In genomic region chr4:96980311-96980710, GRCm38 (mm10) we compare ENCODE assay signal across 21 mouse cellular contexts.
DNase-seq lines count a peak whose midpoint lies in the region; ATAC-seq lines count a peak whose summit lies in the region.
"Had no signal": no experiment of that assay in that cellular context is flagged by ENCODE, and none has a peak within 500 bp of the region (broad histone marks: within the 10 kb centered on the region; RNA-seq: fewer than 3 reads in every experiment).

No protein-coding gene starts in this region.

- no peak overlapping the region for H3K9ac ChIP-seq in forebrain, embryonic 13.5 days
- no peak overlapping the region for H3K9ac ChIP-seq in forebrain, embryonic 12.5 days
- no peak overlapping the region for H3K9ac ChIP-seq in kidney, embryonic 16.5 days (replicated peaks; ENCODE audit: low read length)
- H3K9ac ChIP-seq in neural tube, embryonic 13.5 days = no peak overlapping the region
- H3K9ac ChIP-seq: embryonic facial prominence, embryonic 15.5 days; kidney, embryonic 15.5 days; limb, embryonic 12.5 days; liver, embryonic 13.5 days; midbrain, embryonic 15.5 days had no signal

- 68% methylated on average over 2 of the region's 2 CpGs for WGBS in forebrain, embryonic 13.5 days
- 85% methylated on average over 2 of the region's 2 CpGs for WGBS in forebrain, embryonic 12.5 days
- whole genome bisulfite sequencing in kidney, embryonic 16.5 days = 49% methylated on average over 2 of the region's 2 CpGs
- 72% methylated on average over 2 of the region's 2 CpGs for WGBS in neural tube, embryonic 13.5 days
- 89% methylated on average over 2 of the region's 2 CpGs for WGBS in midbrain, embryonic 10.5 days

- H3K27ac ChIP-seq in forebrain, embryonic 13.5 days = peak overlapping the region; percentile 49
- no peak overlapping the region for H3K27ac ChIP-seq in forebrain, embryonic 12.5 days
- no peak overlapping the region for H3K27ac ChIP-seq in kidney, embryonic 16.5 days (ENCODE audit: low read length)
- no peak overlapping the region for H3K27ac ChIP-seq in neural tube, embryonic 13.5 days (replicated peaks)
- no peak overlapping the region for H3K27ac ChIP-seq in midbrain, embryonic 10.5 days (replicated peaks)
- H3K27ac ChIP-seq: embryonic facial prominence, embryonic 15.5 days; heart, embryonic 10.5 days; kidney, embryonic 15.5 days; limb, embryonic 12.5 days; liver, embryonic 13.5 days; midbrain, embryonic 15.5 days had no signal

- no peak for DNase-seq in kidney, postnatal 14 days
- DNase-seq in neural tube, embryonic 10.5 days (ENCODE audit: extremely low spot score, low spot score) = no peak
- DNase-seq in lung, postnatal 4 days = peak; percentile 3 to 20
- no peak for DNase-seq in midbrain, embryonic 10.5 days (ENCODE audit: low spot score)
- DNase-seq: cerebellum, postnatal 14 days; embryo, embryonic 11 days; gastrocnemius, postnatal 25 days; heart, postnatal 36 days; liver, embryonic 13.5 days; thymus, postnatal 25 days had no signal

- peak; percentile 75 for ATAC-seq in forebrain, embryonic 13.5 days
- ATAC-seq in forebrain, embryonic 12.5 days (ENCODE audit: low FRiP score) = no peak
- ATAC-seq in kidney, embryonic 16.5 days (ENCODE audit: low FRiP score, low TSS enrichment) = 0 out of 2 replicates have a peak, but pooled peaks have one; percentile 12
- 0 out of 2 replicates have a peak, but pooled peaks have one; percentile 3 for ATAC-seq in neural tube, embryonic 13.5 days (ENCODE audit: low read depth)
- ATAC-seq: CD4-positive, CD25-positive, alpha-beta regulatory T cell, adult 4 months; midbrain, embryonic 15.5 days had no signal

- H3K4me3 ChIP-seq in forebrain, embryonic 13.5 days = no peak overlapping the region
- no peak overlapping the region for H3K4me3 ChIP-seq in forebrain, embryonic 12.5 days (replicated peaks)
- H3K4me3 ChIP-seq in kidney, embryonic 16.5 days (ENCODE audit: low read length) = no peak overlapping the region
- H3K4me3 ChIP-seq in neural tube, embryonic 13.5 days = no peak overlapping the region
- no peak overlapping the region for H3K4me3 ChIP-seq in midbrain, embryonic 10.5 days
- H3K4me3 ChIP-seq: embryonic facial prominence, embryonic 15.5 days; heart, embryonic 10.5 days; kidney, embryonic 15.5 days; limb, embryonic 12.5 days; liver, embryonic 13.5 days; midbrain, embryonic 15.5 days had no signal

- H3K27me3 ChIP-seq in forebrain, embryonic 13.5 days = no peaks in the 10 kb centered on the region
- no peaks in the 10 kb centered on the region for H3K27me3 ChIP-seq in forebrain, embryonic 12.5 days
- H3K27me3 ChIP-seq in kidney, embryonic 16.5 days (ENCODE audit: insufficient read depth, low read length) = no peaks in the 10 kb centered on the region
- H3K27me3 ChIP-seq in neural tube, embryonic 13.5 days = no peaks in the 10 kb centered on the region
- H3K27me3 ChIP-seq in midbrain, embryonic 10.5 days (ENCODE audit: low read depth, poor library complexity, severe bottlenecking) = no peaks in the 10 kb centered on the region
- H3K27me3 ChIP-seq: embryonic facial prominence, embryonic 15.5 days; kidney, embryonic 15.5 days; limb, embryonic 12.5 days; liver, embryonic 13.5 days; midbrain, embryonic 15.5 days had no signal

- no peaks in the 10 kb centered on the region for H3K9me3 ChIP-seq in forebrain, embryonic 13.5 days (replicated peaks)
- no peaks in the 10 kb centered on the region for H3K9me3 ChIP-seq in forebrain, embryonic 12.5 days
- H3K9me3 ChIP-seq in kidney, embryonic 16.5 days (ENCODE audit: low read length) = no peaks in the 10 kb centered on the region
- no peaks in the 10 kb centered on the region for H3K9me3 ChIP-seq in neural tube, embryonic 13.5 days
- H3K9me3 ChIP-seq in midbrain, embryonic 10.5 days (replicated peaks) = no peaks in the 10 kb centered on the region
- H3K9me3 ChIP-seq: embryonic facial prominence, embryonic 15.5 days; heart, embryonic 10.5 days; kidney, embryonic 15.5 days; limb, embryonic 12.5 days; liver, embryonic 13.5 days; midbrain, embryonic 15.5 days had no signal

- H3K4me2 ChIP-seq in forebrain, embryonic 13.5 days = no peak overlapping the region
- no peak overlapping the region for H3K4me2 ChIP-seq in forebrain, embryonic 12.5 days
- H3K4me2 ChIP-seq in kidney, embryonic 16.5 days (replicated peaks; ENCODE audit: low read depth, low read length) = no peak overlapping the region
- H3K4me2 ChIP-seq in neural tube, embryonic 13.5 days = no peak overlapping the region
- H3K4me2 ChIP-seq: embryonic facial prominence, embryonic 15.5 days; kidney, embryonic 15.5 days; limb, embryonic 12.5 days; liver, embryonic 13.5 days; midbrain, embryonic 15.5 days had no signal

- H3K4me1 ChIP-seq in forebrain, embryonic 13.5 days = peaks cover 8% of the 10 kb centered on the region; the same call in 1 of the 2 replicates
- no peaks in the 10 kb centered on the region for H3K4me1 ChIP-seq in forebrain, embryonic 12.5 days
- H3K4me1 ChIP-seq in kidney, embryonic 16.5 days (ENCODE audit: insufficient read depth, low read length) = no peaks in the 10 kb centered on the region
- no peaks in the 10 kb centered on the region for H3K4me1 ChIP-seq in neural tube, embryonic 13.5 days (replicated peaks)
- no peaks in the 10 kb centered on the region for H3K4me1 ChIP-seq in midbrain, embryonic 10.5 days
- H3K4me1 ChIP-seq: embryonic facial prominence, embryonic 15.5 days; heart, embryonic 10.5 days; kidney, embryonic 15.5 days; limb, embryonic 12.5 days; liver, embryonic 13.5 days; midbrain, embryonic 15.5 days had no signal

- no peaks in the 10 kb centered on the region for H3K36me3 ChIP-seq in forebrain, embryonic 13.5 days (ENCODE audit: poor library complexity, severe bottlenecking)
- H3K36me3 ChIP-seq in forebrain, embryonic 12.5 days (replicated peaks) = no peaks in the 10 kb centered on the region
- no peaks in the 10 kb centered on the region for H3K36me3 ChIP-seq in kidney, embryonic 16.5 days (ENCODE audit: insufficient read depth, low read length)
- H3K36me3 ChIP-seq in neural tube, embryonic 13.5 days = no peaks in the 10 kb centered on the region
- H3K36me3 ChIP-seq in midbrain, embryonic 10.5 days = no peaks in the 10 kb centered on the region
- H3K36me3 ChIP-seq: embryonic facial prominence, embryonic 15.5 days; G1E; heart, embryonic 10.5 days; kidney, embryonic 15.5 days; limb, embryonic 12.5 days; liver, embryonic 13.5 days; midbrain, embryonic 15.5 days had no signal

Comparison
In these comparisons a context has a peak if more than half of its experiments do, and no peak if none do; other contexts are left out.
1. DNase-seq: peak in lung, postnatal 4 days (2 of 2); none in kidney, postnatal 14 days (single experiment), neural tube, embryonic 10.5 days (single experiment) and midbrain, embryonic 10.5 days (single experiment).